ENCODE assay signal across 16 mouse cellular contexts in genomic region chr5:37105531-37106456, GRCm38 (mm10). TPM values are rescaled to one million over a fixed set of nuclear protein-coding genes. Genes with fewer than 3 reads are reported as not detected.
A peak's percentile ranks its signal among the peaks of the same experiment; 100 is the strongest.
DNase-seq lines count a peak whose midpoint lies in the region; ATAC-seq and TF ChIP-seq lines count a peak whose summit lies in the region.
"Had no signal": no experiment of that assay in that cellular context is flagged by ENCODE, and none has a peak within 500 bp of the region (broad histone marks: within the 10 kb centered on the region; RNA-seq: fewer than 3 reads in every experiment).

No protein-coding gene starts in this region.

- H3K36me3 ChIP-seq in forebrain, postnatal 0 days (ENCODE audit: insufficient read depth), result peaks cover 14% of the 10 kb centered on the region; the same call in 1 of the 2 replicates
- peaks cover 2% of the 10 kb centered on the region; the same call in 1 of the 2 replicates for H3K36me3 ChIP-seq in midbrain, postnatal 0 days (ENCODE audit: insufficient read depth, low read length)
- H3K36me3 ChIP-seq: lung, embryonic 15.5 days had no signal

- no peak overlapping the region for H3K4me3 ChIP-seq in forebrain, postnatal 0 days (ENCODE audit: low read depth, low read length)
- H3K4me3 ChIP-seq in midbrain, postnatal 0 days (ENCODE audit: low read depth, low read length), result no peak overlapping the region
- H3K4me3 ChIP-seq: lung, embryonic 15.5 days; megakaryocyte, embryonic 14.5 days; neural tube, embryonic 13.5 days had no signal

- no peak for TF ChIP-seq CTCF in forebrain, postnatal 0 days (IDR thresholded peaks at IDR 0.05; ENCODE audit: low read depth)
- TF ChIP-seq CTCF in midbrain, postnatal 0 days (IDR thresholded peaks at IDR 0.05), result no peak

- no peaks in the 10 kb centered on the region for H3K9me3 ChIP-seq in forebrain, postnatal 0 days (ENCODE audit: low read length)
- H3K9me3 ChIP-seq in midbrain, postnatal 0 days (ENCODE audit: low read length), result no peaks in the 10 kb centered on the region
- H3K9me3 ChIP-seq: lung, embryonic 15.5 days; megakaryocyte, embryonic 14.5 days; neural tube, embryonic 13.5 days had no signal

- 63% methylated on average over 23 of the region's 23 CpGs for WGBS in forebrain, postnatal 0 days
- WGBS in midbrain, postnatal 0 days, result 58% methylated on average over 23 of the region's 23 CpGs

- peak; percentile 45 to 69 for DNase-seq in layer of hippocampus, postnatal 14 days (ENCODE audit: low spot score in 2 of 2)
- no peak for DNase-seq in layer of hippocampus, adult 11-12 months (ENCODE audit: low spot score)
- DNase-seq in brain, embryonic 18.5 days (ENCODE audit: low read depth, low spot score), result peak; percentile 51
- DNase-seq in forebrain, postnatal 0 days, result peak; percentile 57
- peak; percentile 82 for DNase-seq in midbrain, postnatal 0 days (ENCODE audit: low spot score)
- DNase-seq in natural killer cell, adult 2 months (ENCODE audit: low spot score in 2 of 2), result no peak
- no peak for DNase-seq in adrenal gland, adult 2 months
- DNase-seq: cerebellum, postnatal 25 days; heart, postnatal 10 days; liver; thymus, postnatal 4 days had no signal

- 0 out of 2 replicates have a peak, but pooled peaks cover 3% of the 10 kb centered on the region for H3K4me1 ChIP-seq in forebrain, postnatal 0 days (ENCODE audit: insufficient read depth)
- peaks cover 7% of the 10 kb centered on the region; the same call in 1 of the 2 replicates for H3K4me1 ChIP-seq in midbrain, postnatal 0 days (ENCODE audit: insufficient read depth, low read length)
- H3K4me1 ChIP-seq: lung, embryonic 15.5 days had no signal

- no peak overlapping the region for H3K4me2 ChIP-seq in forebrain, postnatal 0 days (ENCODE audit: low read depth)
- H3K4me2 ChIP-seq in midbrain, postnatal 0 days (ENCODE audit: low read depth, low read length, poor library complexity, severe bottlenecking), result no peak overlapping the region
- H3K4me2 ChIP-seq: lung, embryonic 15.5 days; neural tube, embryonic 13.5 days had no signal

- no peaks in the 10 kb centered on the region for H3K27me3 ChIP-seq in forebrain, postnatal 0 days (ENCODE audit: insufficient read depth, low read length)
- no peaks in the 10 kb centered on the region for H3K27me3 ChIP-seq in midbrain, postnatal 0 days (ENCODE audit: insufficient read depth, low read length)
- H3K27me3 ChIP-seq: lung, embryonic 15.5 days; neural tube, embryonic 13.5 days had no signal

- H3K27ac ChIP-seq in forebrain, postnatal 0 days (ENCODE audit: low read depth, low read length), result peak overlapping the region; percentile 71
- H3K27ac ChIP-seq in midbrain, postnatal 0 days (ENCODE audit: low read depth, low read length), result peak overlapping the region; percentile 79
- H3K27ac ChIP-seq: lung, embryonic 15.5 days; neural tube, embryonic 13.5 days had no signal

- ATAC-seq in forebrain, postnatal 0 days, result peak; percentile 70
- ATAC-seq in midbrain, postnatal 0 days (ENCODE audit: low FRiP score), result peak; percentile 80
- ATAC-seq: intestine, embryonic 16.5 days had no signal

- no peak overlapping the region; the same call in 1 of the 2 replicates for H3K9ac ChIP-seq in forebrain, postnatal 0 days
- 0 out of 2 replicates have a peak overlapping the region, but pooled peaks have one; percentile 1 for H3K9ac ChIP-seq in midbrain, postnatal 0 days (replicated peaks; ENCODE audit: low read length, poor library complexity, severe bottlenecking)
- H3K9ac ChIP-seq: lung, embryonic 15.5 days; neural tube, embryonic 13.5 days had no signal

RNA-seq across cellular contexts. Expression of gene Gm1043, which starts 20.6 kb away (rescaled TPM):
- 10 to 100 TPM; 17.5 to 21.6 TPM for total RNA-seq in layer of hippocampus, postnatal 14 days (2021)
- total RNA-seq in forebrain, postnatal 0 days (2014; rRNA removed), result 22.1 and 26.4 TPM in 2 replicates
- 1.1 and 1.4 TPM in 2 replicates for polyA plus RNA-seq in forebrain, postnatal 0 days (2015; fragmentation: Nextera tagmentation; extraction: Ambion mirVana)
- 19.4 and 29.5 TPM in 2 replicates for total RNA-seq in midbrain, postnatal 0 days (2014; rRNA removed)
- polyA plus RNA-seq in midbrain, postnatal 0 days (2015; fragmentation: Nextera tagmentation; extraction: Ambion mirVana), result 1.2 and 1.6 TPM in 2 replicates
- total RNA-seq in adrenal gland, adult 2 months (2021), result under 1 TPM; 0.23 to 0.52 TPM
- 0.03 and 0.68 TPM in 2 replicates for polyA plus RNA-seq in adrenal gland, adult 2 months (2012; rRNA removed)
- total RNA-seq: granulocyte monocyte progenitor cell, adult 5-6 weeks; heart, postnatal 10 days had no signal
- polyA plus RNA-seq: lung, embryonic 15.5 days had no signal

Comparison
In these comparisons a context has a peak if more than half of its experiments do, and no peak if none do; other contexts are left out.
1. DNase-seq: peak in layer of hippocampus, postnatal 14 days (2 of 2), brain, embryonic 18.5 days (single experiment), forebrain, postnatal 0 days (single experiment) and midbrain, postnatal 0 days (single experiment); none in layer of hippocampus, adult 11-12 months (single experiment), natural killer cell, adult 2 months (0 of 2) and adrenal gland, adult 2 months (single experiment).
2. RNA of gene Gm1043, which starts 20.6 kb away (total RNA-seq): 22.1 to 26.4 TPM in forebrain, postnatal 0 days, 17.5 to 21.6 TPM in layer of hippocampus, postnatal 14 days and 19.4 to 29.5 TPM in midbrain, postnatal 0 days; 0.23 to 0.52 TPM in adrenal gland, adult 2 months; every median in the first group is over 10 times any median in the second.